Mouse (Mus musculus): ENCODE measurements at regions not wholly inside any gene's neighbourhood (a gene's known extent, or its start where the extent isn't known, plus 50 kb on each side); places are given as distances from the start of the nearest gene placed in this dataset.

DNA sequence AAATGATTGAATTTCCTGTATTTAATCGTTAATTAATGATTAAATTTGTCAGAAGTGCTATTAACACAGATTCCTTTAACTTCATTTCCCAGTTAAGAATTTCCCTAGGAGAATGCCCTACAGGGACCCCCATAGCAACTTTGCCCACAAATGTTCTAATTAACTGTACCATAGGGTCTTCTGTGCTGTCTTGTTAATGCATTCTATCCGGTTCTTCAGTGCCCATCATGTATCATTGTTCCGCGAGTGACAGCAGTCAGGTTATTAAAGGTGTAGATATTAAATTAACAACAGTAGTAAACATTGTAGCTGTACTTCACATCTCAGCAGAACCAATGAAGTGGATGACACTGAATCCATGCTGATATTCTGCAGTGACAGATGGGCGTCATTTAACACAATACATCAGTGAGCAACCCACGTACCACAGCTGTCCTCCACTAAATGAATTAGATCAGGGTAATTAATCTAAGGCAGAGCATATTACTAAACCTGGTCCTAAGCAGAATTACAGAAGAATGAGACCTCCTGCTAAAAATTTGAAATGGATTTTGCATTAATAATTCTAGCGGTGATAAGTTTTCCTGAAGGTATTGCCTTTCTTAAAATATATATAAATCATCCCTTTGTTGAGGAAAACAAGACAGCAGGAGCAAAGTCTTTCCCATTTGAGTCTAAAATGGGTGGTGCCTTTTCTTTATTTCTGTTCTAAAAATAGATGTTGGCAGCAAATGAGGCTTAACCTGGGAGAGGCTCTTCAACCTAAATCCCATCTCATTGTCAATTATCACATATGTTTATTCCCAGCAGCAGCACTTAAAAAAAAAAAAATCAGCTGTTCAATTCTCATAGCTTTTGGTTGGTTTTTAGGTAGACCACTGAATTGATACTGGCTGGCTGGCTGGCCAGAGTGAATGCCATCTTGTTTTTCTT lies 872.3 kb downstream of the Nxph1 start:
- no peak for ATAC-seq (replicated peaks; ENCODE audit: poor library complexity)

- no peak for ATAC-seq (replicated peaks; ENCODE audit: poor library complexity)
Observed at GRCm38 (mm10) chr6:9834884-9835476, 886.7 kb downstream of the Nxph1 start.

GRCm38 (mm10) chr6:9842391-9842790 lies 894.2 kb downstream of the Nxph1 start:
- no peak for ATAC-seq (replicated peaks; ENCODE audit: poor library complexity)

GRCm38 (mm10) chr6:9889853-9890252 lies 941.6 kb downstream of the Nxph1 start:
- ATAC-seq (replicated peaks; ENCODE audit: poor library complexity) = peak; percentile 100
